Mouse (Mus musculus): Measurements from ENCODE around the gene Drap1. TPM values are rescaled to one million over a fixed set of nuclear protein-coding genes. Genes with fewer than 3 reads are reported as not detected.

Drap1 gene
- total RNA-seq, 2 experiments from 2014 or later: 234 to 244 TPM

GRCm38 (mm10) chr19:5388011-5388441 is 36.8 kb downstream of the Drap1 start:
- DNase-seq (ENCODE audit: low spot score in 2 of 2): peak in 1 of 2 experiments; percentile 41

GRCm38 (mm10) chr19:5384715-5385114 is 40.1 kb downstream of the Drap1 start:
- no peak for DNase-seq (ENCODE audit: low spot score in 2 of 2)

DNA sequence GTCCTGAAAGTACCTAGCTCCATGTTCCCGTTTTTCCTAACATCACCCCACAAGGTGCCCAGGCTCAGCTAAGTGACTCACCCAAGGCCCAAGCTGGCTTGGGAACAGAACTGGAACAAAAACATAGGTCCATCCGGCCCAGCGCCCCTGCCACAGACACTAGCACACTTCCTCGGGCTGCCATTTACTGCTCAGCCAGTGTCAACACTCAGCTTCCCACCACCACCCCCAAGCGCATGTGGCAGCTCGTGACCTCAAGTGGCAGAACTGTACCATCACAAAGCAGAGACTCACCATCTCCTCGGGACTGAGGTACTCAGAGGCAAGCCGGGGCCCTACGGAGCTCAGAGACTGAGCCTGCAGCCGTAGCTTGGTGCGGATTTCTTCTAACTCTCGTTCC is 41.5 kb downstream of the Drap1 start:
- DNase-seq (ENCODE audit: low spot score in 2 of 2): no peak

DNA sequence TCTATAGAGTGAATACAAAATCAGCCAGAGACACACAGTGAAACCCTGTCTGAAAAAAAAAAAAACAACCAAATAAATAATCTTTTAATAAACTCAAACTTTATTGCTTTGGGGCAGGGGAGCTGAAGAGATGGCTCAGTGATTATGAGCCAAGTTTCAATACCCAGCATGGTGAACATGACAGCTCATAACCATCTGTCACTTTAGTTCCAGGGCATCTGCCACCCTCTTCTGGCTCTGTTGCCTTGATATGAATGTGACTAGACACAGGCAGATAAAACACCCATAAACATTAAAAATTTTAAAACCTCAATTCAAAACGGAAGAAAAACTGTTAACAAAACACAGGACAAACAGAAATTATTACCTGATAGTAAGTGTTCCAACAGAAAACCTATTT is 47.3 kb downstream of the Drap1 start:
- DNase-seq (ENCODE audit: low spot score in 2 of 2): no peak

DNA sequence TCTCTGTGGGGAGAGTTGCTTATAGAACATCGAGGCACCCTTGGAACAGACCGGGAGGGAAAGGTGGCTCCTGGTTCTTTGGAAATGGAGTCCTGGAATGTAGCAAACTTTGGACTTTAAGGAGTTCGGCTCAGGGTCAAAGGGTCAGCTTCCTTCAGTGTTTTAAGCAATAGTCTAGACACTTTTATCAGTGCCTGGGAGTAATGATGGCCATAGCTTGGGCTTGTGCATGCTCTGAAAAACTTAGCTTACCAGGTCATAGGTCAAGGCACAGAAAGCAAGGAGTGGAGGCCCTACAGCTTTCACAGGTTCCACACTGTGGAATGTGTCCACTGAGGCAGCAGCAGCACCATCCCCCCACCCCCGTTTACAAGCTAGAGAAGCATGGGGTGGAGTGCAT is 50.0 kb downstream of the Drap1 start:
- DNase-seq (ENCODE audit: low spot score in 2 of 2): no peak

DNA sequence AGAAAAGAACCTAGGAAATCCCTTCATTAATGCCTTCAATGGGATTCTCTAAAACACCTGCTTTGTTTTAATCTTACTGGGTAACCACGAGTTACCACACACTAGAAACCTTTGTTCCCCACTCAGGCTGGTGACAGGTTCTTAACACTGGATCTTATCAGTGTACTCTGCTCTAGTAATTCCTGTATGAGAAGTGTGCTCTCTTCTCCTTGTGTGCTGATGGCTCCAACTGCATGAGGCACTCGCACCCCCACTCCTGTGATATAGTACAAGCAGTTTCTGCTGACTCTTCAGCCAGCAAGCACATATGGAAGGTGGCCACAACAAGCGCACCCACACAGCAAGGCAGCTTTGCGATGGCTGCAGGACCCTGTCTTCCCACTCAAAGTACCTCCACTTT is 50.6 kb downstream of the Drap1 start:
- DNase-seq (ENCODE audit: low spot score in 2 of 2): no peak

Other genes with a start within 250 kb of the Drap1 start
- gene Pacs1, start 151.9 kb downstream of the Drap1 start, total RNA-seq (2021): 10 to 100 TPM; 71.2 to 73.5 TPM
- 100 to 1,000 TPM; 197 to 198 TPM for gene Sf3b2, start 129.5 kb downstream of the Drap1 start, total RNA-seq (2021)
- gene Gal3st3, start 126.6 kb downstream of the Drap1 start, total RNA-seq (2021): 100 to 1,000 TPM; 104 to 111 TPM
- gene Catsper1, start 89.2 kb downstream of the Drap1 start, total RNA-seq (2021): not detected
- 1 to 10 TPM; 5.4 to 7.4 TPM for gene Cst6, start 75.4 kb downstream of the Drap1 start, total RNA-seq (2021)
- gene Eif1ad, start 58.2 kb downstream of the Drap1 start, total RNA-seq (2021): 10 to 100 TPM; 25.9 to 28.3 TPM
- 100 to 1,000 TPM; 110 to 114 TPM for gene Banf1, start 57.8 kb downstream of the Drap1 start, total RNA-seq (2021)
- gene Sart1, start 36.3 kb downstream of the Drap1 start, total RNA-seq (2021): 10 to 100 TPM; 84.3 to 95.6 TPM
- gene Tsga10ip, start 22.5 kb downstream of the Drap1 start, total RNA-seq (2021): under 1 TPM in 1 of 2 experiments, not detected in 1; 0.85 TPM
- 10 to 100 TPM; 55.7 to 57.5 TPM for gene AI837181, start 165 bp upstream of the Drap1 start, total RNA-seq (2021)
- not detected for gene Fosl1, start 22.6 kb upstream of the Drap1 start, total RNA-seq (2021)
- 10 to 100 TPM; 26.4 to 32.9 TPM for gene Ccdc85b, start 32.9 kb upstream of the Drap1 start, total RNA-seq (2021)
- 100 to 1,000 TPM in 1 of 2 experiments, 10 to 100 TPM in 1; 83.7 to 108 TPM for gene Fibp, start 35.6 kb upstream of the Drap1 start, total RNA-seq (2021)
- gene Ctsw, start 43.5 kb upstream of the Drap1 start, total RNA-seq (2021): 1 to 10 TPM; 2.6 to 2.9 TPM
- gene Efemp2, start 49.0 kb upstream of the Drap1 start, total RNA-seq (2021): 10 to 100 TPM; 18.4 to 19.6 TPM
- gene Mus81, start 63.4 kb upstream of the Drap1 start, total RNA-seq (2021): 10 to 100 TPM; 34.2 to 40.9 TPM
- gene Cfl1, start 65.5 kb upstream of the Drap1 start, total RNA-seq (2021): 1,000 to 10,000 TPM; 1,802 to 1,826 TPM
- gene 1700020D05Rik, start 78.8 kb upstream of the Drap1 start, total RNA-seq (2021): 1 to 10 TPM; 5.6 to 9.8 TPM
- 10 to 100 TPM; 63.1 to 66.2 TPM for gene Snx32, start 85.6 kb upstream of the Drap1 start, total RNA-seq (2021)
- gene Ovol1, start 135.7 kb upstream of the Drap1 start, total RNA-seq (2021): not detected
- gene Ap5b1, start 143.0 kb upstream of the Drap1 start, total RNA-seq (2021): 1 to 10 TPM; 8.6 to 8.8 TPM
- gene Rnaseh2c, start 176.9 kb upstream of the Drap1 start, total RNA-seq (2021): 10 to 100 TPM; 70.8 to 73.5 TPM
- 10 to 100 TPM; 69.7 to 87.5 TPM for gene Kat5, start 185.3 kb upstream of the Drap1 start, total RNA-seq (2021)
- gene Rela, start 212.5 kb upstream of the Drap1 start, total RNA-seq (2021): 10 to 100 TPM; 24.4 to 24.7 TPM
- 10 to 100 TPM; 30.0 to 34.2 TPM for gene Sipa1, start 238.7 kb upstream of the Drap1 start, total RNA-seq (2021)